Mouse (Mus musculus) kidney, adult 2 months (tissue): ENCODE measurements at regions not wholly inside any gene's neighbourhood (a gene's known extent, or its start where the extent isn't known, plus 50 kb on each side); places are given as distances from the start of the nearest gene placed in this dataset.

ENCODE experiments used
- CTCF ChIP-seq: fragments of 200-500 bp; conservative IDR thresholded peaks from 2 replicates; pipeline ENCODE4 v1.5.1; 2011; ENCODE audit warnings: low read depth, mild to moderate bottlenecking, control low read depth, low read length, moderate library complexity, mixed read lengths; ENCODE audit not compliant: insufficient read depth, insufficient read length
- POLR2A ChIP-seq: fragments of 200-500 bp; IDR thresholded peaks from one replicate; pipeline ENCODE4 v1.6.1; 2011; ENCODE audit warnings: low read depth, low read length, control low read depth

GRCm38 (mm10) chr10:104486226-104486944, 292.5 kb downstream of the Gm4340 start:
- no peak for TF ChIP-seq POLR2A
- TF ChIP-seq CTCF = no peak
